In genomic region chr7:92775703-92776102, GRCm38 (mm10) we compare ENCODE assay signal across 11 mouse cellular contexts. TPM values are rescaled to one million over a fixed set of nuclear protein-coding genes. Genes with fewer than 3 reads are reported as not detected.
A peak's percentile ranks its signal among the peaks of the same experiment; 100 is the strongest.
DNase-seq lines count a peak whose midpoint lies in the region; ATAC-seq and TF ChIP-seq lines count a peak whose summit lies in the region.
"Had no signal": no experiment of that assay in that cellular context is flagged by ENCODE, and none has a peak within 500 bp of the region (broad histone marks: within the 10 kb centered on the region; RNA-seq: fewer than 3 reads in every experiment).

No protein-coding gene starts in this region.

- no peaks in the 10 kb centered on the region for H3K9me3 ChIP-seq in liver, embryonic 12.5 days (replicated peaks)
- H3K9me3 ChIP-seq in liver, embryonic 11.5 days (ENCODE audit: control insufficient read depth, low read length), result no peaks in the 10 kb centered on the region
- H3K9me3 ChIP-seq in embryonic facial prominence, embryonic 11.5 days (replicated peaks; ENCODE audit: control insufficient read depth, low read length), result no peaks in the 10 kb centered on the region
- H3K9me3 ChIP-seq in hindbrain, embryonic 13.5 days, result no peaks in the 10 kb centered on the region; the same call in 1 of the 2 replicates
- no peaks in the 10 kb centered on the region for H3K9me3 ChIP-seq in limb, embryonic 15.5 days

- H3K4me1 ChIP-seq in liver, embryonic 12.5 days, result 0 out of 2 replicates have a peak, but pooled peaks cover 5% of the 10 kb centered on the region
- no peaks in the 10 kb centered on the region for H3K4me1 ChIP-seq in liver, embryonic 11.5 days (replicated peaks; ENCODE audit: control insufficient read depth, insufficient read depth, low read length)
- peaks cover 8% of the 10 kb centered on the region for H3K4me1 ChIP-seq in embryonic facial prominence, embryonic 11.5 days (ENCODE audit: control insufficient read depth, insufficient read depth, low read length)
- peaks cover 27% of the 10 kb centered on the region for H3K4me1 ChIP-seq in hindbrain, embryonic 13.5 days (replicated peaks)
- peaks cover 30% of the 10 kb centered on the region for H3K4me1 ChIP-seq in limb, embryonic 15.5 days
- H3K4me1 ChIP-seq in cerebellum, adult 2 months (ENCODE audit: control insufficient read depth, insufficient read depth, low read length), result peaks cover 9% of the 10 kb centered on the region

- 0 out of 2 replicates have a peak, but pooled peaks have one; percentile 32 for ATAC-seq in liver, embryonic 12.5 days
- ATAC-seq in liver, embryonic 11.5 days (replicated peaks; ENCODE audit: low FRiP score), result no peak
- 0 out of 2 replicates have a peak, but pooled peaks have one; percentile 21 for ATAC-seq in embryonic facial prominence, embryonic 11.5 days (replicated peaks; ENCODE audit: insufficient number of reproducible peaks, low FRiP score, low TSS enrichment, low read depth)
- peak; percentile 52; the same call in 1 of the 2 replicates for ATAC-seq in hindbrain, embryonic 13.5 days (ENCODE audit: low FRiP score)
- ATAC-seq in limb, embryonic 15.5 days (ENCODE audit: insufficient number of reproducible peaks, low FRiP score, low TSS enrichment, low read depth), result peak; percentile 16; the same call in 1 of the 2 replicates

- H3K4me2 ChIP-seq in liver, embryonic 12.5 days, result no peak overlapping the region
- H3K4me2 ChIP-seq in liver, embryonic 11.5 days, result no peak overlapping the region
- H3K4me2 ChIP-seq in embryonic facial prominence, embryonic 11.5 days (ENCODE audit: low read depth, low read length), result no peak overlapping the region
- no peak overlapping the region for H3K4me2 ChIP-seq in hindbrain, embryonic 13.5 days
- no peak overlapping the region for H3K4me2 ChIP-seq in limb, embryonic 15.5 days

- H3K9ac ChIP-seq in liver, embryonic 12.5 days, result no peak overlapping the region
- no peak overlapping the region for H3K9ac ChIP-seq in liver, embryonic 11.5 days (ENCODE audit: low read depth, low read length)
- H3K9ac ChIP-seq in embryonic facial prominence, embryonic 11.5 days (replicated peaks; ENCODE audit: low read length), result no peak overlapping the region
- H3K9ac ChIP-seq in hindbrain, embryonic 13.5 days, result no peak overlapping the region
- H3K9ac ChIP-seq in limb, embryonic 15.5 days, result no peak overlapping the region

- no peak for TF ChIP-seq CTCF in cerebellum, adult 2 months (IDR thresholded peaks at IDR 0.05; ENCODE audit: borderline replicate concordance, insufficient read depth, low read depth, low read length)

- 29% methylated on average over 2 of the region's 2 CpGs for WGBS in liver, embryonic 12.5 days (ENCODE audit: insufficient replicate concordance)
- 55% methylated on average over 2 of the region's 2 CpGs for WGBS in liver, embryonic 11.5 days
- WGBS in embryonic facial prominence, embryonic 11.5 days, result 33% methylated on average over 2 of the region's 2 CpGs
- WGBS in hindbrain, embryonic 13.5 days, result 28% methylated on average over 2 of the region's 2 CpGs
- WGBS in limb, embryonic 15.5 days, result 41% methylated on average over 2 of the region's 2 CpGs
- WGBS in cerebellum, adult 2 months, result 70% methylated on average over 2 of the region's 2 CpGs

- H3K4me3 ChIP-seq in liver, embryonic 12.5 days, result no peak overlapping the region
- no peak overlapping the region for H3K4me3 ChIP-seq in liver, embryonic 11.5 days (ENCODE audit: low read depth, low read length)
- no peak overlapping the region for H3K4me3 ChIP-seq in embryonic facial prominence, embryonic 11.5 days (ENCODE audit: low read depth, low read length)
- H3K4me3 ChIP-seq in hindbrain, embryonic 13.5 days, result no peak overlapping the region
- H3K4me3 ChIP-seq in limb, embryonic 15.5 days, result no peak overlapping the region
- H3K4me3 ChIP-seq in cerebellum, adult 2 months (replicated peaks; ENCODE audit: insufficient read depth, low read depth, low read length), result no peak overlapping the region
- H3K4me3 ChIP-seq: myocyte had no signal

- TF ChIP-seq POLR2A in cerebellum, adult 2 months (IDR thresholded peaks at IDR 0.05; ENCODE audit: borderline replicate concordance, insufficient read depth, low read length), result no peak

- DNase-seq in liver, embryonic 11.5 days (ENCODE audit: low spot score), result no peak
- no peak for DNase-seq in embryonic facial prominence, embryonic 11.5 days (ENCODE audit: low spot score)
- DNase-seq in urinary bladder, postnatal 14 days (ENCODE audit: low spot score), result no peak
- no peak for DNase-seq in lung, postnatal 14 days
- no peak for DNase-seq in cerebellum, adult 2 months
- DNase-seq: left cerebral cortex, postnatal 4 days; lung, postnatal 36 days had no signal

- H3K36me3 ChIP-seq in liver, embryonic 12.5 days, result no peaks in the 10 kb centered on the region
- no peaks in the 10 kb centered on the region for H3K36me3 ChIP-seq in liver, embryonic 11.5 days (ENCODE audit: control insufficient read depth, insufficient read depth, low read length)
- H3K36me3 ChIP-seq in embryonic facial prominence, embryonic 11.5 days (replicated peaks; ENCODE audit: control insufficient read depth, insufficient read depth, low read depth, low read length), result no peaks in the 10 kb centered on the region
- H3K36me3 ChIP-seq in hindbrain, embryonic 13.5 days, result no peaks in the 10 kb centered on the region
- H3K36me3 ChIP-seq in limb, embryonic 15.5 days, result no peaks in the 10 kb centered on the region; the same call in 1 of the 2 replicates

- H3K27me3 ChIP-seq in liver, embryonic 12.5 days (replicated peaks), result no peaks in the 10 kb centered on the region
- no peaks in the 10 kb centered on the region for H3K27me3 ChIP-seq in liver, embryonic 11.5 days (replicated peaks; ENCODE audit: control insufficient read depth, insufficient read depth, low read length)
- H3K27me3 ChIP-seq in embryonic facial prominence, embryonic 11.5 days (ENCODE audit: control insufficient read depth, insufficient read depth, low read length), result no peaks in the 10 kb centered on the region
- no peaks in the 10 kb centered on the region for H3K27me3 ChIP-seq in hindbrain, embryonic 13.5 days
- H3K27me3 ChIP-seq in limb, embryonic 15.5 days, result no peaks in the 10 kb centered on the region
- H3K27me3 ChIP-seq in cerebellum, adult 2 months (ENCODE audit: control insufficient read depth, insufficient read depth, low read length), result no peaks in the 10 kb centered on the region

- no peak overlapping the region for H3K27ac ChIP-seq in liver, embryonic 12.5 days
- H3K27ac ChIP-seq in liver, embryonic 11.5 days (ENCODE audit: low read depth, low read length), result no peak overlapping the region
- peak overlapping the region; percentile 36 for H3K27ac ChIP-seq in embryonic facial prominence, embryonic 11.5 days (replicated peaks; ENCODE audit: low read depth, low read length)
- no peak overlapping the region for H3K27ac ChIP-seq in hindbrain, embryonic 13.5 days
- peak overlapping the region; percentile 94 for H3K27ac ChIP-seq in limb, embryonic 15.5 days
- H3K27ac ChIP-seq in cerebellum, adult 2 months (ENCODE audit: insufficient read depth, low read length), result no peak overlapping the region

RNA-seq across cellular contexts. Expression of gene Rab30, which starts 34.3 kb away (rescaled TPM):
- 6.2 and 7.9 TPM in 2 replicates for polyA plus RNA-seq in liver, embryonic 12.5 days (2016; fragmentation: Nextera tagmentation; extraction: Ambion mirVana)
- polyA plus RNA-seq in liver, embryonic 11.5 days (2014; fragmentation: Nextera tagmentation; extraction: Ambion mirVana), result 4.6 and 6.4 TPM in 2 replicates
- 21.4 and 23.8 TPM in 2 replicates for polyA plus RNA-seq in embryonic facial prominence, embryonic 11.5 days (2014; fragmentation: Nextera tagmentation; extraction: Ambion mirVana)
- 19.9 and 22.3 TPM in 2 replicates for polyA plus RNA-seq in hindbrain, embryonic 13.5 days (2015; fragmentation: Nextera tagmentation; extraction: Ambion mirVana)
- 21.3 and 22.4 TPM in 2 replicates for polyA plus RNA-seq in limb, embryonic 15.5 days (2015; fragmentation: Nextera tagmentation; extraction: Ambion mirVana)
- 20.8 and 23.0 TPM in 2 replicates for polyA plus RNA-seq in cerebellum, adult 2 months (2012; rRNA removed)

Comparison
In these comparisons a context has a peak if more than half of its experiments do, and no peak if none do; other contexts are left out.
1. H3K27ac ChIP-seq: peak in embryonic facial prominence, embryonic 11.5 days (single experiment) and limb, embryonic 15.5 days (single experiment); none in liver, embryonic 12.5 days (single experiment), liver, embryonic 11.5 days (single experiment), hindbrain, embryonic 13.5 days (single experiment) and cerebellum, adult 2 months (single experiment).